Mouse (Mus musculus) adrenal gland, postnatal 10 days (tissue): ENCODE results near the gene Sh3gl1. TPM values are rescaled to one million over a fixed set of nuclear protein-coding genes. Genes with fewer than 3 reads are reported as not detected.

ENCODE experiments used
- DNase-seq: peaks from one replicate; pipeline ENCODE4 v3.0.0; 2021; ENCODE audit warnings: mixed read lengths
- total RNA-seq, 2 experiments: library from RNA; stranded (reverse); gene quantifications; 2 replicates each; pipeline ENCODE4 v1.2.3; 2021

Gene Sh3gl1
- total RNA-seq, 2 experiments from 2014 or later: 49.3 to 50.7 TPM

GRCm38 (mm10) chr17:56021161-56021910 lies 15.1 kb downstream of the Sh3gl1 start:
- no peak for DNase-seq

- no peak for DNase-seq
These were observed 15.9 kb downstream of the Sh3gl1 start for GRCm38 (mm10) chr17:56020400-56021084.

GRCm38 (mm10) chr17:56018347-56019131 lies 17.9 kb downstream of the Sh3gl1 start:
- DNase-seq: peak; percentile 74

- no peak for DNase-seq
These were observed 18.6 kb downstream of the Sh3gl1 start for GRCm38 (mm10) chr17:56017848-56018247.

GRCm38 (mm10) chr17:56016793-56017785 lies 19.3 kb downstream of the Sh3gl1 start:
- no peak for DNase-seq

GRCm38 (mm10) chr17:56016382-56016781 lies 20.1 kb downstream of the Sh3gl1 start:
- no peak for DNase-seq

- DNase-seq: no peak
These were observed 21.1 kb downstream of the Sh3gl1 start for GRCm38 (mm10) chr17:56015293-56015692.

- no peak for DNase-seq
These were observed 25.0 kb downstream of the Sh3gl1 start for GRCm38 (mm10) chr17:56011441-56011840.

- peak; percentile 92 for DNase-seq
These were observed 25.8 kb downstream of the Sh3gl1 start for GRCm38 (mm10) chr17:56010681-56011080.

GRCm38 (mm10) chr17:56010255-56010654 lies 26.2 kb downstream of the Sh3gl1 start:
- DNase-seq: no peak

GRCm38 (mm10) chr17:56009962-56010240 lies 26.5 kb downstream of the Sh3gl1 start:
- no peak for DNase-seq

GRCm38 (mm10) chr17:56009088-56009961 lies 27.1 kb downstream of the Sh3gl1 start:
- peak; percentile 96 for DNase-seq

GRCm38 (mm10) chr17:56008356-56009087 lies 27.9 kb downstream of the Sh3gl1 start:
- DNase-seq: peak; percentile 95

- DNase-seq: no peak
These were observed 28.7 kb downstream of the Sh3gl1 start for GRCm38 (mm10) chr17:56007444-56008355.

GRCm38 (mm10) chr17:56006956-56007355 lies 29.5 kb downstream of the Sh3gl1 start:
- no peak for DNase-seq

- no peak for DNase-seq
These were observed 30.9 kb downstream of the Sh3gl1 start, which contains the start of the genes Stap2 and Mpnd for GRCm38 (mm10) chr17:56005415-56006061. Gene Stap2, minus strand, starts transcription at chr17:56005584. Gene Mpnd, plus strand, starts transcription at chr17:56005711.

- DNase-seq: no peak
These were observed 33.4 kb downstream of the Sh3gl1 start for GRCm38 (mm10) chr17:56003000-56003399.

GRCm38 (mm10) chr17:55999794-56000499 lies 36.5 kb downstream of the Sh3gl1 start:
- no peak for DNase-seq
